Mouse (Mus musculus) cerebellum, postnatal 25 days (tissue): Measurements from ENCODE around the gene Prss27.
"Not testable (repeated sequence)": the region's sequence is repeated elsewhere in the genome, so short reads cannot be mapped to it uniquely, and the experiment has no call there.

Experiments used
- DNase-seq, 2 experiments: peaks; one replicate each; pipeline ENCODE4 v3.0.0; 2021; ENCODE audit warnings: mixed read lengths in 2 of 2

Gene Prss27

GRCm38 (mm10) chr17:24035087-24035486, 2.9 kb upstream of the Prss27 start:
- no peak for DNase-seq

GRCm38 (mm10) chr17:24036954-24037353, 990 bp upstream of the Prss27 start:
- DNase-seq = no peak

GRCm38 (mm10) chr17:24037360-24037759, 584 bp upstream of the Prss27 start:
- no peak for DNase-seq

GRCm38 (mm10) chr17:24044482-24044881, 6.5 kb downstream of the Prss27 start:
- DNase-seq = no peak

GRCm38 (mm10) chr17:24045608-24046007, 7.7 kb downstream of the Prss27 start:
- DNase-seq = no peak

GRCm38 (mm10) chr17:24046026-24046425, 8.1 kb downstream of the Prss27 start:
- no peak for DNase-seq

GRCm38 (mm10) chr17:24048053-24048452, 10.1 kb downstream of the Prss27 start:
- DNase-seq = no peak

GRCm38 (mm10) chr17:24049008-24049407, 11.1 kb downstream of the Prss27 start:
- no peak for DNase-seq

GRCm38 (mm10) chr17:24056636-24057625, 19.0 kb downstream of the Prss27 start:
- no peak for DNase-seq

GRCm38 (mm10) chr17:24057730-24058245, 19.8 kb downstream of the Prss27 start:
- DNase-seq = no peak

- DNase-seq = no peak
Observed at GRCm38 (mm10) chr17:24062459-24063155, 24.7 kb downstream of the Prss27 start.

- peak in 1 of 2 experiments; percentile 49 for DNase-seq
Observed at GRCm38 (mm10) chr17:24068271-24068670, 30.3 kb downstream of the Prss27 start.

- no peak for DNase-seq
Observed at GRCm38 (mm10) chr17:24069531-24069930, 31.6 kb downstream of the Prss27 start.

- DNase-seq = peak; percentile 96
Observed at GRCm38 (mm10) chr17:24072919-24073696, 35.2 kb downstream of the Prss27 start, which contains the start of gene Kctd5. Kctd5 (minus strand) TSS chr17:24073485.

GRCm38 (mm10) chr17:24077101-24077500, 39.2 kb downstream of the Prss27 start:
- no peak for DNase-seq

GRCm38 (mm10) chr17:24084593-24084992, 46.6 kb downstream of the Prss27 start:
- DNase-seq = no peak

- DNase-seq = not testable (repeated sequence)
Observed at GRCm38 (mm10) chr17:24086399-24086798, 48.5 kb downstream of the Prss27 start.

GRCm38 (mm10) chr17:24090575-24090974, 52.6 kb downstream of the Prss27 start:
- DNase-seq = no peak
